Mouse (Mus musculus): ENCODE results near the gene Stox1. TPM values are rescaled to one million over a fixed set of nuclear protein-coding genes. Genes with fewer than 3 reads are reported as not detected.

The Stox1 gene
- total RNA-seq, 2 experiments from 2014 or later: not detected

DNA sequence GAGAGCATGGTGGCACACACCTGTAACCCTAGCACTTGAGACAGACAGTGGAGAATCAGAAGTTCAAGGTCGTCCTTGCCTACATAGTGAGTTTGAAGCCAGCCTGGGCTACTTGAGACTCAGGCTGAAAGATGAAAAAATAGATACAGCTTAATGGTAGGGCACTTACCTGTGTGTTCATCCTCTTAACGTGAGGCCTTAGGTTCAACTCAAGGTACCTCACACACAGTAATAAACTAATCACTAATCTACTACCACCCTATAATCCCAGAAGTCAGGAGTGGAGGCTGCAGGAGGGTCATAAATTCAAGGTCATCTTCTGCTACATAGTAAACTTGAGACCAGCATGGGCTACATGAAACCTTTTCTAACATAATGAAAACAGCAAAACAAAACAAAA is 57.5 kb downstream of the Stox1 start:
- no peak for ATAC-seq (replicated peaks; ENCODE audit: low FRiP score, poor library complexity, severe bottlenecking)

DNA sequence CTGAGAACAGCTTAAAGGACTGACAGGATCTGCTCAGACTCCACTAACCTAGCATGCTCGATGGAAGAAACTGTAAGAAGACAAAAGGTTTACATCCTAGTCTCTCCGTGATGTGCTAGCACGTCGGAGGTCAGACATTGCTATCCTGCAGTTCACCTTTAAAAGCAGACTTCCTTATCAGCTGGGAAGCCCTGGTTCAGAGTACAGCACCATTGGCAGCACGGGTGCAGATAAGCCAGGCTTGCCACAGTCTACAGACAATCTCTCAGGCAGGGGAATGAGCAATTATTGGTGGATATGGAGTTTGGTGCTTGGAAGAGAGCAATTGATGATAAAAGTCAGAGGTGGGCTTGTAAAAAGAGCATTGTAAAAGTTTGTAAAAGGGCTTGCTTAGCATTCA is 57.9 kb downstream of the Stox1 start:
- peak; percentile 57; the same call in 1 of the 2 replicates for ATAC-seq (replicated peaks; ENCODE audit: low FRiP score, poor library complexity, severe bottlenecking)

DNA sequence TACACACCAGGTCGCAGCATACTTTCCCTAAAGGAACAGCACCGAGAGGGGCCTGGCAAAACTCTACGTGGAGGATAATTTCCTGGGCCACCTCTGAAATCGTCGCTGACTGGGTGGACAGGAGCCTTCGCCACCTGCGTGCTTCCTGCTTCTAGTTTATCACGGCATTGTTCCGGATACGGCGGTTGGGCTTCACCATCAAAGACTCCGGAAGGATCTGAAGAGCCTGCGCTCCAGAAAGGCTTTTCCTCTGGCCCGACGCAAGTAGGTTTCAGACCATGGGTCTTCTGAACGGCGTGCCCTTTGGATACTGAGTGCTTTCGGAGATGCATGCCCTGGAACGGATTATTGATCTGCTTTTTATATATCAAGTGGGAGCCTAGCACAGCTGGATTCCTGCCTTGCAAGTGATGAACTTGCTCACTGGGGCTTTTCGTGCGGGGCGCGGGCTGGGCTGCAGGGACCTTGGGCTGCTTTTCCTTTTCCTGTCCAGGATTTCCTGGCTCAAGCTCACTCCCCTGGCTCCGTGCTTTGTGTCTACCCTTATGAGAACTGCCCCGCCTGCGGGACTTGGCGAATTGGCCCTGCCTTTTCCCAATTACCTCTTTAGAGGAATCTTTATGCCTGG is 60.9 kb downstream of the Stox1 start:
- ATAC-seq (replicated peaks; ENCODE audit: low FRiP score, poor library complexity, severe bottlenecking): no peak

DNA sequence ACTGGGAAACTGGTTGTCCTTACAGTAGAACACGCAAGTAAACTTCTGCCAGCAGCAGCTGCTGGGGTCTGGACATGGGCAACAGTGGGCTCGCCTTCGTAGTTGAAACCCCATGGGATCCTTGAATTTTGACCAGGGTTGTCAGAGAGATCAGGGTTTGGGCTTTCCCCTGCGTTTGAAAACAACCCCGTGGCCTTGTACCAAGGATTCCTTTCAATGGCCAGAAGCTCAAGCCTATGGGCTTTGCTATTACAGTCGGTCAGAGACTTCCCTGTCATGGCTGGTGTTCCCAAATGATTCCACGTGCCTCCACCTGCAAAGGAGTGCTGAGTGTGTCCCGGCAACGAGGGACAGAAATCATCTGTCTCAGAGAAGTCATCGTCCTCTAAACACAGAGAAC is 61.8 kb downstream of the Stox1 start:
- ATAC-seq (replicated peaks; ENCODE audit: low FRiP score, poor library complexity, severe bottlenecking): no peak

DNA sequence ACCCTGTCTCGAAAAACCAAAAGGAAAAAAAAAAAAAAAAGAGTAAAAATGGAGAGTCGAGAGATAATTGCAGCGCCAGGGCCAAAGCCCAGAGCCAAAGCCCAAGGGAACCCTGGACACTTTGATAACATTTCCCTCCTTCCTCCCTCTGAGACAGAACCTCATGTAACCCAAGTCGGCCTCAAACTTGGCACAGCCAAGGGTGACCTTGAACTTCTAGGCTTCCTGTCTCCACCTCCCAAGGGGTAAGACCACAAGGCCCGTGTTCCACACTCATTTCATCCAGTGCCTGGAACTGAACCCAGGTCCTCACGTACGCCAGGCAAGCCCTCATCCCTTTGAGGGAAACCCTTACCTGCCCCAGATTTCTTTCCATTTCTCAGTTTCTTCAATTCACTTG is 69.2 kb downstream of the Stox1 start:
- ATAC-seq (replicated peaks; ENCODE audit: low FRiP score, poor library complexity, severe bottlenecking): no peak

GRCm38 (mm10) chr10:62651961-62652360 is 74.0 kb downstream of the Stox1 start:
- ATAC-seq (replicated peaks; ENCODE audit: low FRiP score, poor library complexity, severe bottlenecking): no peak

- peak; percentile 91 for ATAC-seq (replicated peaks; ENCODE audit: low FRiP score, poor library complexity, severe bottlenecking)
Measured at GRCm38 (mm10) chr10:62650881-62651810, 74.8 kb downstream of the Stox1 start, which contains the start of gene Ddx50. Ddx50 (minus strand) TSS chr10:62651218.

DNA sequence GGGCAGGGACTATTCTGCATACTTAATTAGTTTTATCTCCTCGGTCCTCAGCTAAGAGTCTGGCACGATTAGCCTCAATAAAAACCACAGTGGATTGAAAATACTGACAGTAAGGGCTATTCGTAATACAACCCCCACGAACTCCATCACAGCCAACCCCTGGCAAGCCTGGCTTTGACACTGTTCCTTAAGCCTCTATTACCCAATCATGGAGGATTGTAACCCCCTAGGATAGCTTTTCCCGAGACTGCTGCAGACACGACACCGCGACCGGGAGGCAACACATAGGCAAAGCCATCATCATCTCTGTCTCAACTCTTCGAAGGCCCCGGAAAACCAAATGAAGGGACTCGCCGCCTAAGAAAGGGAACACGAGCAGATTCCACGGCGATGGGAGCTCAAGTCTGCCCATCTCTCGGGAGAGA is 75.6 kb downstream of the Stox1 start:
- ATAC-seq (replicated peaks; ENCODE audit: low FRiP score, poor library complexity, severe bottlenecking): peak; percentile 50

Other genes with a start within 250 kb of the Stox1 start
- gene Vps26a, start 239.3 kb downstream of the Stox1 start, total RNA-seq (2015; ENCODE audit: low replicate concordance): 30.0 and 37.0 TPM in 2 replicates
- gene Vps26a, start 239.3 kb downstream of the Stox1 start, total RNA-seq (2017; ENCODE audit: low replicate concordance): 30.0 and 34.9 TPM in 2 replicates
- 708 and 861 TPM in 2 replicates for gene Srgn, start 198.7 kb downstream of the Stox1 start, total RNA-seq (2015; ENCODE audit: low replicate concordance)
- 235 and 417 TPM in 2 replicates for gene Srgn, start 198.7 kb downstream of the Stox1 start, total RNA-seq (2017; ENCODE audit: low replicate concordance)
- gene Kif1bp, start 147.7 kb downstream of the Stox1 start, total RNA-seq (2015; ENCODE audit: low replicate concordance): 7.3 and 16.1 TPM in 2 replicates
- 3.5 and 7.9 TPM in 2 replicates for gene Kif1bp, start 147.7 kb downstream of the Stox1 start, total RNA-seq (2017; ENCODE audit: low replicate concordance)
- 20.1 and 25.4 TPM in 2 replicates for gene Ddx21, start 123.8 kb downstream of the Stox1 start, total RNA-seq (2015; ENCODE audit: low replicate concordance)
- 20.2 and 25.0 TPM in 2 replicates for gene Ddx21, start 123.8 kb downstream of the Stox1 start, total RNA-seq (2017; ENCODE audit: low replicate concordance)
- 38.0 and 41.0 TPM in 2 replicates for gene Ddx50, start 74.9 kb downstream of the Stox1 start, total RNA-seq (2015; ENCODE audit: low replicate concordance)
- gene Ddx50, start 74.9 kb downstream of the Stox1 start, total RNA-seq (2017; ENCODE audit: low replicate concordance): 21.0 and 22.2 TPM in 2 replicates
- gene Ccar1, start 66.2 kb upstream of the Stox1 start, total RNA-seq (2015; ENCODE audit: low replicate concordance): 49.9 and 82.2 TPM in 2 replicates
- gene Ccar1, start 66.2 kb upstream of the Stox1 start, total RNA-seq (2017; ENCODE audit: low replicate concordance): 59.5 and 98.3 TPM in 2 replicates
- 1.3 and 3.7 TPM in 2 replicates for gene Tet1, start 182.9 kb upstream of the Stox1 start, total RNA-seq (2015; ENCODE audit: low replicate concordance)
- 0.84 and 1.1 TPM in 2 replicates for gene Tet1, start 182.9 kb upstream of the Stox1 start, total RNA-seq (2017; ENCODE audit: low replicate concordance)
- 3.3 and 6.7 TPM in 2 replicates for gene Slc25a16, start 194.5 kb upstream of the Stox1 start, total RNA-seq (2015; ENCODE audit: low replicate concordance)
- 8.2 and 9.3 TPM in 2 replicates for gene Slc25a16, start 194.5 kb upstream of the Stox1 start, total RNA-seq (2017; ENCODE audit: low replicate concordance)
- gene Dna2, start 220.9 kb upstream of the Stox1 start, total RNA-seq (2015; ENCODE audit: low replicate concordance): 21.3 and 21.9 TPM in 2 replicates
- 18.1 and 21.2 TPM in 2 replicates for gene Dna2, start 220.9 kb upstream of the Stox1 start, total RNA-seq (2017; ENCODE audit: low replicate concordance)

Measured in erythroblast, adult 5-6 weeks (primary cell).